Mouse (Mus musculus): ENCODE data around the gene Tcp1. TPM values are rescaled to one million over a fixed set of nuclear protein-coding genes. Genes with fewer than 3 reads are reported as not detected.
"Not testable (repeated sequence)": the region's sequence is repeated elsewhere in the genome, so short reads cannot be mapped to it uniquely, and the experiment has no call there.

Tcp1 gene
- polyA plus RNA-seq, 1 experiment from 2014 or later, result 375 TPM

- not testable (repeated sequence) for H3K4me1 ChIP-seq (ENCODE audit: control insufficient read depth, insufficient read depth, low read length); ATAC-seq (ENCODE audit: low read depth); H3K27ac ChIP-seq (ENCODE audit: low read depth, low read length); H3K4me3 ChIP-seq (ENCODE audit: low read depth, low read length); H3K4me2 ChIP-seq (ENCODE audit: low read depth, low read length); H3K27me3 ChIP-seq (ENCODE audit: control insufficient read depth, insufficient read depth, low read length); H3K9me3 ChIP-seq (ENCODE audit: control insufficient read depth, low read length); H3K9ac ChIP-seq (replicated peaks; ENCODE audit: low read depth, low read length); H3K36me3 ChIP-seq (ENCODE audit: control insufficient read depth, insufficient read depth, low read length)
- 88% methylated on average over 5 of the region's 5 CpGs for WGBS
Observed at GRCm38 (mm10) chr17:12931576-12931975, 16.1 kb downstream of the Tcp1 start.

- Histone ChIP-seq H3K27ac (ENCODE audit: low read depth, low read length) (no peak overlapping the region), H3K4me2 (ENCODE audit: low read depth, low read length) (no peak overlapping the region), H3K27me3 (ENCODE audit: control insufficient read depth, insufficient read depth, low read length) (no peaks in the 10 kb centered on the region), H3K4me1 (ENCODE audit: control insufficient read depth, insufficient read depth, low read length) (0 out of 2 replicates have a peak, but pooled peaks cover 4% of the 10 kb centered on the region), H3K36me3 (ENCODE audit: control insufficient read depth, insufficient read depth, low read length) (no peaks in the 10 kb centered on the region), H3K9ac (replicated peaks; ENCODE audit: low read depth, low read length) (no peak overlapping the region), H3K4me3 (ENCODE audit: low read depth, low read length) (no peak overlapping the region), H3K9me3 (ENCODE audit: control insufficient read depth, low read length) (no peaks in the 10 kb centered on the region)
- WGBS, result 64% methylated on average over 4 of the region's 4 CpGs
- no peak for ATAC-seq (ENCODE audit: low read depth)
Observed at GRCm38 (mm10) chr17:12935719-12936118, 20.2 kb downstream of the Tcp1 start.

- H3K9ac ChIP-seq (replicated peaks; ENCODE audit: low read depth, low read length), result no peak overlapping the region
- H3K4me3 ChIP-seq (ENCODE audit: low read depth, low read length), result no peak overlapping the region
- no peaks in the 10 kb centered on the region for H3K9me3 ChIP-seq (ENCODE audit: control insufficient read depth, low read length)
- 0 out of 2 replicates have a peak, but pooled peaks cover 5% of the 10 kb centered on the region for H3K36me3 ChIP-seq (ENCODE audit: control insufficient read depth, insufficient read depth, low read length)
- no peaks in the 10 kb centered on the region for H3K27me3 ChIP-seq (ENCODE audit: control insufficient read depth, insufficient read depth, low read length)
- no peak overlapping the region for H3K27ac ChIP-seq (ENCODE audit: low read depth, low read length)
- no peak overlapping the region for H3K4me2 ChIP-seq (ENCODE audit: low read depth, low read length)
- ATAC-seq (ENCODE audit: low read depth), result no peak
- 88% methylated on average over 2 of the region's 2 CpGs for WGBS
- H3K4me1 ChIP-seq (ENCODE audit: control insufficient read depth, insufficient read depth, low read length), result 0 out of 2 replicates have a peak, but pooled peaks cover 4% of the 10 kb centered on the region
Observed at GRCm38 (mm10) chr17:12937412-12937970, 22.0 kb downstream of the Tcp1 start.

GRCm38 (mm10) chr17:12938077-12938476 is 22.6 kb downstream of the Tcp1 start:
- no peak overlapping the region for H3K4me2 ChIP-seq (ENCODE audit: low read depth, low read length)
- H3K4me1 ChIP-seq (ENCODE audit: control insufficient read depth, insufficient read depth, low read length), result 0 out of 2 replicates have a peak, but pooled peaks cover 4% of the 10 kb centered on the region
- no peak overlapping the region for H3K27ac ChIP-seq (ENCODE audit: low read depth, low read length)
- H3K27me3 ChIP-seq (ENCODE audit: control insufficient read depth, insufficient read depth, low read length), result no peaks in the 10 kb centered on the region
- peaks cover 11% of the 10 kb centered on the region; the same call in 1 of the 2 replicates for H3K36me3 ChIP-seq (ENCODE audit: control insufficient read depth, insufficient read depth, low read length)
- no peaks in the 10 kb centered on the region for H3K9me3 ChIP-seq (ENCODE audit: control insufficient read depth, low read length)
- no peak overlapping the region for H3K4me3 ChIP-seq (ENCODE audit: low read depth, low read length)
- WGBS, result 43% methylated on average over 2 of the region's 2 CpGs
- H3K9ac ChIP-seq (replicated peaks; ENCODE audit: low read depth, low read length), result no peak overlapping the region
- no peak for ATAC-seq (ENCODE audit: low read depth)

GRCm38 (mm10) chr17:12939377-12940148 is 24.1 kb downstream of the Tcp1 start:
- H3K4me3 ChIP-seq (ENCODE audit: low read depth, low read length); H3K4me1 ChIP-seq (ENCODE audit: control insufficient read depth, insufficient read depth, low read length); H3K9ac ChIP-seq (replicated peaks; ENCODE audit: low read depth, low read length); H3K27ac ChIP-seq (ENCODE audit: low read depth, low read length); H3K9me3 ChIP-seq (ENCODE audit: control insufficient read depth, low read length); H3K27me3 ChIP-seq (ENCODE audit: control insufficient read depth, insufficient read depth, low read length): not testable (repeated sequence)
- peaks cover 14% of the 10 kb centered on the region; the same call in 1 of the 2 replicates for H3K36me3 ChIP-seq (ENCODE audit: control insufficient read depth, insufficient read depth, low read length)
- ATAC-seq (ENCODE audit: low read depth), result peak; percentile 73
- H3K4me2 ChIP-seq (ENCODE audit: low read depth, low read length), result peak overlapping the region; percentile 36
- WGBS, result 51% methylated on average over 2 of the region's 12 CpGs

DNA sequence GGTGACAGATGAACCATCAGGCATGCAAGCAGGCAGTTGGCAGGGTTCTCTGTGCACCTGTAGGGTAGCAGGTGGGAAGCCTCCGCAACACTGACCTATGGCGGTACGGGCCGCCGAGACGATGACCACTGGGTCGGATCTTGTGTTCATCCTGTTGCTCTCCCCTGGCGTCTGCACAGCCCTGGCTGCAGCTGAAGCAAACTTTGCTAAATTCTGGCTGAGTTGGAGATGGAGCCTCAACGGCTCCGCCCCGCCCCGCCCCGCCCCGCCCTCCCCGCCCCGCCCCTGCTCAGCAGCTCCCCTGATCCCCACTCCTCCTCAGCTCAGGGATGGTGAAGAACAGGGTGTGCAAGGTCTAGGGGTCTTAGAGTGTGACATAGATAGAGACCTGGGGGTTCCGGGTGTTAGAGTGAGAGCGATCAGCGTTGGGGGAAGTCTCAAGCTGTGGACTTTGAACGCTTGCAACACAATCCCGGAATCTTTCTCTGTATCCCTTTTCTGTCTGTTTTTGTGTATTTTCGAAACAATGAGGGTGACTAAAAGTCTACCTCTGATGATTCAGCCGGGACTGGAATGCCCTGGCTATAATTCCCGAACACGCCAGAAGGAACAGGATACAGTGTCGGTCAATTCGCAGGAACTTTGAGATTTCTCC is 24.8 kb downstream of the Tcp1 start, which contains the start of gene Acat3:
TSS of gene Acat3 (minus strand) at position 450 of the 655 bp plus-strand sequence.
- Histone ChIP-seq H3K27ac (ENCODE audit: low read depth, low read length) (no peak within 1 kb of the TSS), H3K36me3 (ENCODE audit: control insufficient read depth, insufficient read depth, low read length) (peaks cover 20% of the 10 kb centered on the region; the same call in 1 of the 2 replicates), H3K4me2 (ENCODE audit: low read depth, low read length) (peak within 1 kb of the TSS; percentile 36), H3K4me3 (ENCODE audit: low read depth, low read length) (no peak within 1 kb of the TSS), H3K27me3 (ENCODE audit: control insufficient read depth, insufficient read depth, low read length) (no peaks in the 10 kb centered on the region), H3K9me3 (ENCODE audit: control insufficient read depth, low read length) (no peaks in the 10 kb centered on the region), H3K9ac (replicated peaks; ENCODE audit: low read depth, low read length) (no peak within 1 kb of the TSS), H3K4me1 (ENCODE audit: control insufficient read depth, insufficient read depth, low read length) (0 out of 2 replicates have a peak, but pooled peaks cover 4% of the 10 kb centered on the region)
- peak; percentile 19; the same call in 1 of the 2 replicates for ATAC-seq (ENCODE audit: low read depth)
- 21% methylated on average over 24 of the region's 27 CpGs for WGBS

DNA sequence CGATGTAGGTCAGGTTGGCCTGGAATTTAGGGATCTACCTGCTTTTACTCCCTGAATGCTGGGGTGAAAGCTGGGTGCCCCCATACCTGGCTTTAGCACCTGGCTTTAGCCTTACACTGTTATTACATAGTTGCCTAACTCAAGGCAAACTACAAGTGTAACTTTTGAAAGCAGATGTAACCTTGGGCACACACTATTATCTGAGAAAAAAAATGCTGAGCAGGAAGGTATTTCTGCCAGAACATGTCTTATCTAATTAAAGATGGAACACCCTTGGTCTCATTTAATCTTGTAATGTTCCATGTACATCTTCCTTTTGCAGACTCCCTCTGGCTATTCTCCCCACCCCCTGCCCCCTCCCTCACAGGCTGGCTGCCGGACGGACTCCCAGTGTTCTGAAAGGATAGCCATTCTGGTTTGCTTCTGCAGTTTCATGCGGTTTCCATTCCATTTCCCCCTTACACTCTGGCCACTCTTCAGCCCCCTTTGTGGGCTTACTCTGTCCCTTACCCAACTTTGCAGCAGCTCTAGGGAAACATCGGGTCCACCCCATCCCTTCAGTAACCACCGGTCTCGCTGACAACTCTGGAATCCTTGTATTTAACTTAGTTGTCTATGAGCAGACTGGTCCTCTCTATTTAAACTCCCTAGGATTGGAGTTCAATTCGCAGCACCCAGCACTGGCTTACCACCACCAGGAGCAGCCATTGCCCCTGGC is 26.2 kb downstream of the Tcp1 start:
- peaks cover 30% of the 10 kb centered on the region for H3K36me3 ChIP-seq (ENCODE audit: control insufficient read depth, insufficient read depth, low read length)
- H3K4me3 ChIP-seq (ENCODE audit: low read depth, low read length), result no peak overlapping the region
- no peak overlapping the region for H3K9ac ChIP-seq (replicated peaks; ENCODE audit: low read depth, low read length)
- H3K9me3 ChIP-seq (ENCODE audit: control insufficient read depth, low read length), result no peaks in the 10 kb centered on the region
- no peak overlapping the region for H3K4me2 ChIP-seq (ENCODE audit: low read depth, low read length)
- no peaks in the 10 kb centered on the region for H3K27me3 ChIP-seq (ENCODE audit: control insufficient read depth, insufficient read depth, low read length)
- no peak for ATAC-seq (ENCODE audit: low read depth)
- 0 out of 2 replicates have a peak, but pooled peaks cover 4% of the 10 kb centered on the region for H3K4me1 ChIP-seq (ENCODE audit: control insufficient read depth, insufficient read depth, low read length)
- WGBS, result 81% methylated on average over 8 of the region's 8 CpGs
- H3K27ac ChIP-seq (ENCODE audit: low read depth, low read length), result no peak overlapping the region

DNA sequence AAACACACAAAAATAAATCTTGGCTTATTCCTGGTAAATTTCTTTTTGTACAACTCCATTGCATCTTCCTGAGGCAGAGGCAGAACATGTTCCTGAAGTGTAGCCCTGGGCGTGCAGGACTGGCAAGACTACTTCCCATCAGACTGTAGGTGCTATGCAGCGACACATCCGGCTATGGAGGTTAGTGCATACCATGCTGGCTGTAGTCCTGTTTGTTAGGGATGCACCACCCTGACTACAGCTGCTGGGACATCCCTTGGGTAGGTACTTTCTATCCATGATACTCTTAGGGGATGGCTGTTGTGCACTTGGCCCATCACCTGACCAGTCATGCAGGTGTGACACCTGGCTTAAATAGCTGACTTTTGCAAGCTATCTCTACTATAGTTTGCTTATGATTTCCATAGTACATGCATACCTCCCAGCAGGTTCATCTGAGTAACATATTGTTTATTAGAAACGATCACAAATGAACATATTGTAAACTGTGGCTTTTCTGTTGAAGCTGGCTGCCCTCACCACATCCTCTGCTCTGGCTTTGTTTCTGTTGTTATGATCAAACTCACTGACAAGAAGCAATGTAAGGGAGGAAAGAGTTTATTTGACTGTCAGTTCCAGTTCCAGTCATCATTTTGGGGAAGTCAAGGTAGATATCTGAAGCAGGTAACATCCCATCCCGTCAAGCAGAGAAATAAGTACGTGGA is 27.1 kb downstream of the Tcp1 start:
- Histone ChIP-seq H3K9me3 (ENCODE audit: control insufficient read depth, low read length) (no peaks in the 10 kb centered on the region), H3K4me3 (ENCODE audit: low read depth, low read length) (no peak overlapping the region), H3K4me2 (ENCODE audit: low read depth, low read length) (no peak overlapping the region), H3K27me3 (ENCODE audit: control insufficient read depth, insufficient read depth, low read length) (no peaks in the 10 kb centered on the region), H3K27ac (ENCODE audit: low read depth, low read length) (no peak overlapping the region), H3K4me1 (ENCODE audit: control insufficient read depth, insufficient read depth, low read length) (0 out of 2 replicates have a peak, but pooled peaks cover 4% of the 10 kb centered on the region), H3K36me3 (ENCODE audit: control insufficient read depth, insufficient read depth, low read length) (peaks cover 31% of the 10 kb centered on the region), H3K9ac (replicated peaks; ENCODE audit: low read depth, low read length) (no peak overlapping the region)
- WGBS, result 90% methylated on average over 6 of the region's 6 CpGs
- no peak for ATAC-seq (ENCODE audit: low read depth)
